Mouse (Mus musculus): ENCODE results near the gene Tepp.
A peak's percentile ranks its signal among the peaks of the same experiment; 100 is the strongest.

Gene Tepp

GRCm38 (mm10) chr8:95331720-95332436 is 21.5 kb downstream of the Tepp start, which contains the start of the genes Zfp319 and Usb1:
TSS of gene Zfp319 (minus strand) at chr8:95331950.
TSS of gene Usb1 (plus strand) at chr8:95332284.
- DNase-seq: peak; percentile 94 to 96

- no peak for DNase-seq
Measured at GRCm38 (mm10) chr8:95332437-95333199, 22.3 kb downstream of the Tepp start.

- DNase-seq: no peak
Measured at GRCm38 (mm10) chr8:95335706-95336105, 25.3 kb downstream of the Tepp start.

DNA sequence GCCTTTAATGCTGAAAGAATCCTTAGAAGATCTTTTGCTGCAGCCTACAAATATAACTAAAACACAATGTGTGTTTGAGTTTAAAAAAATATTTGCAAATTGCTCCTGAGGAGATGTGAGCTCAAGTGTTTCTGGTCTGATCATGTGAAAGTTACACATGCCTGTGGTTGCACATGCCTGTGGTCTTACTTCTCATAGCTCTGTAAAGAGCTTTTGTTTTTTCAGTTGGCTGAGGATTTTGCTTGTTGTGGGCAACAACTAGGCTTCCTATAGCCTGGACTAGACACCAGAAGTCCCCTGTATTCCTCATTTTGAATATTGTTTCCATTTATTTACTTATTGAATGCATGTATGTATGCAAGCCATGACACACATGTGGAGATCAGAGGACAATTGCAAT is 26.0 kb downstream of the Tepp start:
- DNase-seq: no peak

DNA sequence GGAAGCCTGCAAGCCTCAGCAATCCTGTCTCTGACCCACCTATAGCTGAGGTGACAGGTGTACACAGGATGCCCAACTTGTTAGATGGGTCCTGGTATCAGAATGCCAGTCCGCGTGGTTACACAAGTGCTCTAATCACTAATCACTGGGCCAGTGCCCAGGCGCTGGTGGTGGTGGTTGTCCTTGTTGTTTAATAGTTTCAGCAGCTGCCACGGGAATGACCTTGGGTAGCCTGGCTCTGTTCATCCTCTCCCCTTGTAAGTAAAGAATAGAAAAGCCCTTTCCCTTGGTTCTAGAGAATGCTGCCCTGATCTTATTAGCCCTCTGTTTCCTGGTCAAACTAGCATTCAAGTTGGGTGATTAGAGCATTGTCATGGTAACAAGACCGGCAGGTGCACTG is 31.4 kb downstream of the Tepp start:
- peak in 1 of 2 experiments; percentile 56 for DNase-seq

- DNase-seq: no peak
Measured at GRCm38 (mm10) chr8:95344668-95345067, 34.3 kb downstream of the Tepp start.

- peak; percentile 59 to 86 for DNase-seq
Measured at GRCm38 (mm10) chr8:95346643-95347545, 36.5 kb downstream of the Tepp start.

- DNase-seq: no peak
Measured at GRCm38 (mm10) chr8:95348356-95348755, 38.0 kb downstream of the Tepp start.

DNA sequence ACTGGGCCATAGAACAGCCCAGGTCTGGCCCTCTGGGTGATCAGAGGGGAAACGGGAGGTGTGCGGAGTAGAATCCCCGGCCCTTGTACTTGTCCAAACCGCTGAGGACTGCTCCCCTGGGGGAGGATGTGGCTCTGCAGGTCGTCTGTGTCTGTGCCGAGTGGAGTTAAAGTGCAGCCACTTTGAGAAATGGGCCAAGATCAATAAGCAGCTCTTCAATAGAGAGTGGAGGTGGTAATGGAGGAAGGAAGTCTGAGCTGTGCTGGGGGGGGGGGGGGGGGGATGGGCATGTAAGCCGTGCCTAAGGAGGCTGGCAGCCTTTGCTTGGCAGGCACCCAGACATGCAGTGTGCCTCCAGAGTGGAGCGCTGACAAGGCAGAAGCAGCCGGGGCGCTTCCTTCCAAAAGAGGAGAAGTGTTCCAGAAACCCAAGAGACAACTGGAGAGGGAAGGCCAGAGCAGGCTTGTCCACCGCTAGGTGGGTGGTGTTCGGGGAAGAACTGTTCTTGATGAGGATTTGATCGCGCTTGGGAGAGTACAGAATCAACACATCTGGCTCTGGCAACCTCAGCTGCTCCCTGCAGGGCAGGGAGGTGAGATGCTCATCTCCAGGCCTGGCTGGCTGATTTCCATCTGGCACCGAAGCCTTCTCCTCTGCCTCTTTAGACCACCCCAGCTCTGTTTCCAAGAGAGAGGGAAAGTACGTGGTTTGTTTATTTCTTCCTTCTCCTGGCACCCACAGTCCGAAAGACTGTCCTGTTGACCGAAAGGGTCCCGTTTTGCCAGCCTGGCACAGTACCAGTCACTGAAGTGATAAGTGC is 38.7 kb downstream of the Tepp start:
- DNase-seq: peak; percentile 81 to 86

- no peak for DNase-seq
Measured at GRCm38 (mm10) chr8:95351461-95351860, 41.1 kb downstream of the Tepp start.

DNA sequence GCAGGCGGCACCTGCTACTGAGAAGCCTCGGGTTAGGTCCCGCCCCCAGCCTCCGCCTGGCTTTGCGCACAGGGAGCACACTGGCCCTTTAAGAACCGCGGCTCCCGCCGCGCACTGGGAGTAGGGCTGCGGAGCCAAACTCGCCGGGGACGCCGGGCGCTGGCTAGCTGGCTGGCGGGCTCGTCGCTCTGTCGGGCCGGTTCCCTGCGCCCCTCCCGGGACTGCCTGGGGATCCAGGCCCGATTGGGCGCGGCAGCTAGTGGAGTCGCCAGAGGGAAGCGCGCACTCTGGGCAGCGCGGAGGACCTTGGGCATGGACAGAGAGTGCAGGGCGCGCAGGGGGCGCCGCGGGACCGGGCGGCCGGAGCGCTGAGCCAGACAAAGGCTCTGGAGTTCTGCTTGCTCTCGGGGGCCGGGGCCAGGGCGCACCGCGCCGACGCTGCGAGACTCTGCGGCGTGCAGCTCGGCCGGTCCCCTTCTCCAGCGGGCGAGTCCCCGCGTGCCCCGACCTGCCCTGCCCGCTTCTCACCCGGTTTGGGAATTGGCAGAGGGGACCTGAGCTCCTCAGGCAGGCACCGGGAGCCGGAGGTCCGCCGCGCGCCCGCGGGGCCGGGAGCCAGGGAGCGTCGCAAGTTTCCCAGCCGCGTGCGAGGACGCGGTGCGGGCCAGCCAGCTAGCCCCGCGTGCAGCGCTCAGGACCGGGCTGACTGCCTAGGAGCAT is 41.9 kb downstream of the Tepp start, which contains the start of gene Mmp15:
Mmp15 (plus strand) TSS at position 118 of the 720 bp plus-strand sequence.
- peak; percentile 72 to 82 for DNase-seq

GRCm38 (mm10) chr8:95352871-95353866 is 42.8 kb downstream of the Tepp start:
- DNase-seq: peak; percentile 45 to 57

DNA sequence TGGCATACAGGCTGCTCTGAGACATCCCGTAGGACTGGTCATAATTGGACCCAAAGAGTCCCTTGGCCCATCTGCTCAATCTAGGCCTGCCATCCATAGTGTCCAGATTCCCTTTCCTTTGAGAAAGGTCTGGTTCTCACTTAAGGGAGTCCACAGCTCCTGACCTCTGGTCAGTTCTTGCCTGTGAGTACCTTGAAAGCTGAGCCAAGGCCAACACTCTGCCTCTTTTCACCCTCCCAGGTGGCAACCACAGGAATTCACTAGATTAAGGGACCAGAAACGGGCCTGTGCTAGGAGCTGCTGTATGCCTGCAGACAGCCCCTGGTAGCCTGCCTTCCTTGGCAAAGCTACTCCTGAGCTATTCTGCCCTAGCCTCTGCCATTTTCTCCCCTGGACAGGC is 44.2 kb downstream of the Tepp start:
- no peak for DNase-seq

DNA sequence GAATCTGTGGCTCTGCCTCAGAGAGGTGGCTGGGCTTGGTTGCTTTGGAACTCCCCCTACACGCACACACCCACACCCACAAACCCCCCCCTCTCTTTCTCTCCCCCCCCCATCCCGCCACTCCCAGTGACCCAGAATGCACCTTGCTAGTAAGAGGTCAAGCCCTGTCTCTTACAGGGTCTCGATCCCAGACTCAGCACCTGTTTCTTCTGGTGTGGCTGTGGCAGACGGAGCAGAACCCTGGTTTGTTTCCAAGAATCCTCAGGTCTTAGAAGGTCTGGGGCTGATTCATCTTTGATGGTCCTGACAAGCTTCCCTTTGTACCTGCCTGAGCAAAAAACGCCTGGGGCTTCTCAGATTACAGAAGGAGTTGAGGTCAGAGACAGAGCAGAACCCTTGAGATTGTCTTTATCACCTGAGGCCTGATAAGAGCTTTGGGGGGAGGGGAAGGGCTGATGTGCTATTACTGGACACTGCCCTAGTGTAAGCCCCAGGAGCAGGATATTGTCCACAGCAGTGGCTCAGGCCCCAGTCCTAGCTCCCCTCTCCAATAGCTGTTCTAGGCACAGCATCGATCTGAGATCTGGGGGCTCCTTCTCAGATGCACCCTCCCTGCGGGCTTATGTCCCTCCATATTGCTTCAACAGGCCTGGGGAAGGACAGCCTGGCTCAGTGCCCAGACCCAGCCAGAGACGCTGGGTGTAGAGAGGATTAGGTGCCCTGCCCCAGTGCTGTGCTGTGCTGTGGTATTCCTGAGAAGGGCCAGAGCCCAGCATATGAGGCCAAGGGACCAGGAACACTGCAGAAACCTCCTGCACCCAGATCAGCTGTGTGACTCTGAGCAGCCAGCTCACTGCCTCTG is 48.4 kb downstream of the Tepp start:
- DNase-seq: no peak

GRCm38 (mm10) chr8:95360181-95361015 is 50.0 kb downstream of the Tepp start:
- no peak for DNase-seq

DNA sequence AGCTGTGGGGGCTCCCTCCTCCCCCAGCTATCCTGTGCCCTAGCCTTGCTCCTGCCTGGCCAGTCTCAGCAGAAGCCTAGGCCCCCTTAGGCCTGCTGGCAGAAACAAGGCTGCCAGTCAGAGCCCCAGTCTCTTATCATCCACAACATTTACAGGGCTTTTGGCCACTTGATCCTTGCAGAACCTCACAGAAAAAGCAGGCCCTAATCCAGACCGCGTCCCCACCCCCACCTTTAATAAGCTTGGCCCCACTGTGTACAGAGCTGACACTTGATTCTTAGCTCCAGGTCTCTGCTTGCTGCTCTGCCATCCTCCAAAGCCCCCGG is 50.6 kb downstream of the Tepp start:
- no peak for DNase-seq

DNA sequence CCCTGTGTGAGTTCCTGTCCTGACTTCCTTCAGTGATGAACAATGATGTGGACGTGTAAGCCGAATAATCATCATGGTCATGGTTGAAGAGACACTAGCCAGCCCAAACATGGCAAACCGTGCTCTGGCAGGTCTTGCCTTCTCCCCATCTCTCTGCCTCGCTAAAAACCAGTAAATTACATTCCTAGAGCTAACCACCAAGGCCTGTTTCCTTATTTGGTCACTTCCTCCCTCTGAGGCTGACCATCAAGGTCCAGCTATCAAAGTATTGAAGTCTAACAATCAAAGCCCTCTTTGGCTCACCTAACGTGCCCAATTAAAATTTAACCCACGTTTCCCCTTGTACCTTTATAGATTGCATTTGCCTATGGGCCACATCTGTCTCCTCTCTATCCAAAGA is 51.9 kb downstream of the Tepp start:
- no peak for DNase-seq

DNA sequence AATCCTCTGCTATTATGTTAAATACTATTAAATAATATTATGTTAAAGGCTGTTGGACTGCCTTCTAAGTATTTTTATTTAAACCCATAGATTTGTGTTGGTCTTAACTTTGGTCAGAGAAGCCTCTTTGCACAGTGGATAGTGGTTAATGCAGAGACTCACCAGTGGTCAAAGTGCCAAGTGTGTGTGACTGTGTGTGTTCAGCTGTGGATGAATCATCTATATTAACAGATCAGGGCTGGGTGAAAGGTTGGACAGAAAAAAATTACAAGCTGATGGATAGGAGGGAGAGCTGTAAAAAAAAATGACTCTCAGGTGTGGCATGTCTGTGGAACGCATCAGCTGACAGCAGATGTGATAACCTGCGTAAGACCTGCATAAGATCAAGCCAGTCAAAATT is 53.5 kb downstream of the Tepp start:
- no peak for DNase-seq

All from kidney, postnatal 25 days (tissue).